Mouse (Mus musculus): ENCODE measurements at regions not wholly inside any gene's neighbourhood (a gene's known extent, or its start where the extent isn't known, plus 50 kb on each side); places are given as distances from the start of the nearest gene placed in this dataset.

GRCm38 (mm10) chr13:97510431-97511261 lies 249.8 kb downstream of the Gm10260 start:
- Histone ChIP-seq H3K79me2 (ENCODE audit: control insufficient read depth, insufficient read depth, low read length, poor library complexity) (no peaks in the 10 kb centered on the region), H3K27me3 (ENCODE audit: control insufficient read depth in 1 of 2, insufficient read depth in 2 of 2, low read length in 2 of 2) (no peaks in the 10 kb centered on the region), H3K9me3 (replicated peaks; ENCODE audit: insufficient read depth, low read length) (no peaks in the 10 kb centered on the region), H3K36me3 (ENCODE audit: control insufficient read depth in 1 of 2, insufficient read depth in 2 of 2, low read length in 2 of 2) (no peaks in the 10 kb centered on the region), H3K4me1 (ENCODE audit: control insufficient read depth in 1 of 2, insufficient read depth in 2 of 2, low read length in 2 of 2) (no peaks in the 10 kb centered on the region), H3K4me3 (ENCODE audit: control insufficient read depth in 1 of 2, insufficient read depth in 1 of 2, low read depth in 2 of 2, low read length in 2 of 2) (no peak overlapping the region), H3K9ac (ENCODE audit: control insufficient read depth, low read depth, low read length, poor library complexity, severe bottlenecking) (no peak overlapping the region), H3K27ac (ENCODE audit: control insufficient read depth, low read depth, low read length) (no peak overlapping the region)
- DNase-seq (ENCODE audit: low read depth, low spot score) = no peak
- TF ChIP-seq EP300 (IDR thresholded peaks at IDR 0.05; ENCODE audit: low read depth in 1 of 2, low read length in 2 of 2) (no peak), ELF1 (IDR thresholded peaks at IDR 0.05; ENCODE audit: low read depth, low read length) (no peak), BHLHE40 (IDR thresholded peaks at IDR 0.05; ENCODE audit: borderline replicate concordance, low read depth, low read length) (no peak), ETS1 (IDR thresholded peaks at IDR 0.05; ENCODE audit: low read depth, low read length) (no peak), TBP (IDR thresholded peaks at IDR 0.05; ENCODE audit: low read depth, low read length) (no peak), ZKSCAN1 (IDR thresholded peaks at IDR 0.05; ENCODE audit: low read depth, low read length) (no peak), CHD1 (IDR thresholded peaks at IDR 0.05; ENCODE audit: low read depth, low read length) (no peak), SMC3 (IDR thresholded peaks at IDR 0.05; ENCODE audit: low read depth, low read length) (no peak), MYB (IDR thresholded peaks at IDR 0.05; ENCODE audit: low read depth, low read length) (no peak), ZC3H11A (IDR thresholded peaks at IDR 0.05; ENCODE audit: low read depth, low read length) (no peak), RAD21 (IDR thresholded peaks at IDR 0.05; ENCODE audit: low read depth, low read length) (no peak), MAFK (IDR thresholded peaks at IDR 0.05; ENCODE audit: borderline replicate concordance, low read depth, low read length) (no peak), POLR2AphosphoS2 (IDR thresholded peaks at IDR 0.05; ENCODE audit: low read length) (no peak), USF2 (IDR thresholded peaks at IDR 0.05; ENCODE audit: borderline replicate concordance in 1 of 2, insufficient read depth in 1 of 2, low read depth in 1 of 2, low read length in 2 of 2) (no peak)

DNA sequence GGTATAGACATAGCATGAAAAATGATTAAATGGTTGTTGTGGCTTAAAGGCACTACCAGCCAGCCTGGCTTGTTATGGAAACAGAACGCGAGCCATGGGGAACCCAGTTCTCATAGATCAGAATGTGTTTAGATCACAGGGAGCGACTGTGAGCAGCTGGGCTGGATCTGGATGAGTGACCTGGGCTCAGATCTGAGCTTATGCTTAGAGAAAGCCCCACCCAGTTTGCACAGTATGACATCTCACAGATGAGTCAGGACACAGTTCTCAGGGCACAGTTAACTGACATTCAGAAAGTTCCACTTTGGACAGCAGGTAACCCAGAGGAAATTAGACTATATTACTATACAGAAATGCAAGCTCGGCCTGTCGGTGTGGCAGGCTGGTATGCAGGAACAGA lies 255.5 kb downstream of the Gm10260 start:
- H3K27me3 ChIP-seq (ENCODE audit: control insufficient read depth in 1 of 2, insufficient read depth in 2 of 2, low read length in 2 of 2) = no peaks in the 10 kb centered on the region; a peak in 1 of 4 replicates
- no peak for DNase-seq (ENCODE audit: low read depth, low spot score)
- no peak overlapping the region for H3K27ac ChIP-seq (ENCODE audit: control insufficient read depth, low read depth, low read length)
- TF ChIP-seq SIN3A (IDR thresholded peaks at IDR 0.05; ENCODE audit: low read length) = no peak
- no peak for TF ChIP-seq RCOR1 (IDR thresholded peaks at IDR 0.05; ENCODE audit: low read depth, low read length)
- no peak for TF ChIP-seq USF2 (IDR thresholded peaks at IDR 0.05; ENCODE audit: borderline replicate concordance in 1 of 2, insufficient read depth in 1 of 2, low read depth in 1 of 2, low read length in 2 of 2)
- no peak for TF ChIP-seq NRF1 (IDR thresholded peaks at IDR 0.05; ENCODE audit: insufficient read depth, low read depth, low read length, poor library complexity, severe bottlenecking)
- TF ChIP-seq MAZ (IDR thresholded peaks at IDR 0.05; ENCODE audit: low read depth, low read length) = no peak
- no peak for TF ChIP-seq ELF1 (IDR thresholded peaks at IDR 0.05; ENCODE audit: low read depth, low read length)
- no peak for TF ChIP-seq SMC3 (IDR thresholded peaks at IDR 0.05; ENCODE audit: low read depth, low read length)
- no peak for TF ChIP-seq CHD1 (IDR thresholded peaks at IDR 0.05; ENCODE audit: low read depth, low read length)
- no peak for TF ChIP-seq UBTF (IDR thresholded peaks at IDR 0.05; ENCODE audit: borderline replicate concordance, insufficient read depth, low read depth, low read length)
- no peak for TF ChIP-seq MXI1 (IDR thresholded peaks at IDR 0.05; ENCODE audit: low read depth, low read length)
- TF ChIP-seq MAFK (IDR thresholded peaks at IDR 0.05; ENCODE audit: borderline replicate concordance, low read depth, low read length) = no peak
- no peak for TF ChIP-seq EP300 (IDR thresholded peaks at IDR 0.05; ENCODE audit: low read depth in 1 of 2, low read length in 2 of 2)
- no peak for TF ChIP-seq MYC (IDR thresholded peaks at IDR 0.05; ENCODE audit: low read depth, low read length)
- TF ChIP-seq USF1 (IDR thresholded peaks at IDR 0.05; ENCODE audit: low read depth, low read length) = no peak
- TF ChIP-seq TAL1 (IDR thresholded peaks at IDR 0.05; ENCODE audit: low read length) = no peak
- no peak for TF ChIP-seq POLR2AphosphoS5 (IDR thresholded peaks at IDR 0.05; ENCODE audit: borderline replicate concordance, low read depth, low read length)
- no peaks in the 10 kb centered on the region for H3K36me3 ChIP-seq (ENCODE audit: control insufficient read depth in 1 of 2, insufficient read depth in 2 of 2, low read length in 2 of 2)
- H3K9ac ChIP-seq (ENCODE audit: control insufficient read depth, low read depth, low read length, poor library complexity, severe bottlenecking) = no peak overlapping the region
- no peak overlapping the region for H3K4me3 ChIP-seq (ENCODE audit: control insufficient read depth in 1 of 2, insufficient read depth in 1 of 2, low read depth in 2 of 2, low read length in 2 of 2)
- no peaks in the 10 kb centered on the region for H3K79me2 ChIP-seq (ENCODE audit: control insufficient read depth, insufficient read depth, low read length, poor library complexity)
- no peaks in the 10 kb centered on the region for H3K4me1 ChIP-seq (ENCODE audit: control insufficient read depth in 1 of 2, insufficient read depth in 2 of 2, low read length in 2 of 2)
- no peaks in the 10 kb centered on the region for H3K9me3 ChIP-seq (replicated peaks; ENCODE audit: insufficient read depth, low read length)

Measured in MEL (cell line).